Comparison of ENCODE assay signal across 20 mouse cellular contexts in genomic region chr15:63195031-63195430, GRCm38 (mm10).
DNase-seq lines count a peak whose midpoint lies in the region; ATAC-seq lines count a peak whose summit lies in the region.
"Had no signal": no experiment of that assay in that cellular context is flagged by ENCODE, and none has a peak within 500 bp of the region (broad histone marks: within the 10 kb centered on the region; RNA-seq: fewer than 3 reads in every experiment).

No protein-coding gene starts in this region.

- intact Hi-C loops in heart, postnatal 36 days (cut with DNase I), result no loop called here

- no peaks in the 10 kb centered on the region for H3K27me3 ChIP-seq in embryonic facial prominence, embryonic 14.5 days (replicated peaks; ENCODE audit: control insufficient read depth, insufficient read depth, low read length)
- H3K27me3 ChIP-seq in embryonic facial prominence, embryonic 10.5 days (replicated peaks; ENCODE audit: low read depth, poor library complexity, severe bottlenecking), result no peaks in the 10 kb centered on the region
- H3K27me3 ChIP-seq: embryonic facial prominence, embryonic 13.5 days; megakaryocyte, embryonic 14.5 days; neural tube, embryonic 13.5 days had no signal

- 77% methylated on average over 2 of the region's 2 CpGs for WGBS in embryonic facial prominence, embryonic 14.5 days
- 90% methylated on average over 2 of the region's 2 CpGs for WGBS in embryonic facial prominence, embryonic 10.5 days

- H3K36me3 ChIP-seq in embryonic facial prominence, embryonic 14.5 days (ENCODE audit: control insufficient read depth, insufficient read depth, low read length), result no peaks in the 10 kb centered on the region
- no peaks in the 10 kb centered on the region for H3K36me3 ChIP-seq in embryonic facial prominence, embryonic 10.5 days (replicated peaks)
- H3K36me3 ChIP-seq: embryonic facial prominence, embryonic 13.5 days; G1E; neural tube, embryonic 13.5 days had no signal

- H3K9ac ChIP-seq in embryonic facial prominence, embryonic 14.5 days (ENCODE audit: low read depth, low read length), result no peak overlapping the region
- H3K9ac ChIP-seq: embryonic facial prominence, embryonic 13.5 days; neural tube, embryonic 13.5 days had no signal

- no peak overlapping the region for H3K4me3 ChIP-seq in embryonic facial prominence, embryonic 14.5 days (ENCODE audit: low read depth, low read length)
- H3K4me3 ChIP-seq in embryonic facial prominence, embryonic 10.5 days, result no peak overlapping the region
- H3K4me3 ChIP-seq: embryonic facial prominence, embryonic 13.5 days; megakaryocyte, embryonic 14.5 days; neural tube, embryonic 13.5 days had no signal

- ATAC-seq in embryonic facial prominence, embryonic 14.5 days (ENCODE audit: low read depth), result no peak

- peak; percentile 38 for DNase-seq in embryonic facial prominence, embryonic 14.5 days (ENCODE audit: low spot score)
- DNase-seq in embryonic facial prominence, embryonic 10.5 days (ENCODE audit: low spot score), result no peak
- DNase-seq in layer of hippocampus, postnatal 10 days (ENCODE audit: low spot score in 2 of 2), result peak; percentile 9 to 19
- DNase-seq in layer of hippocampus, adult 9-11 months, result no peak
- DNase-seq in adipocyte (ENCODE audit: low spot score), result peak; percentile 12
- DNase-seq in lung, postnatal 10 days, result peak; percentile 19
- no peak for DNase-seq in gastrocnemius, postnatal 25 days
- no peak for DNase-seq in heart, postnatal 36 days
- DNase-seq: adrenal gland, postnatal 36 days; cerebellum, adult 8-10 months; gastrocnemius, postnatal 14 days; kidney, adult 18-20 months; layer of hippocampus, postnatal 36 days; liver; spleen, adult 18-20 months; thymus, postnatal 25 days had no signal

- H3K4me2 ChIP-seq in embryonic facial prominence, embryonic 14.5 days (ENCODE audit: low read depth, low read length), result no peak overlapping the region
- H3K4me2 ChIP-seq: embryonic facial prominence, embryonic 13.5 days; neural tube, embryonic 13.5 days had no signal

- H3K27ac ChIP-seq in embryonic facial prominence, embryonic 14.5 days (replicated peaks; ENCODE audit: low read depth, low read length), result no peak overlapping the region
- H3K27ac ChIP-seq in embryonic facial prominence, embryonic 10.5 days (replicated peaks), result no peak overlapping the region
- H3K27ac ChIP-seq: embryonic facial prominence, embryonic 13.5 days; neural tube, embryonic 13.5 days had no signal

- no peaks in the 10 kb centered on the region for H3K9me3 ChIP-seq in embryonic facial prominence, embryonic 14.5 days (ENCODE audit: control insufficient read depth, low read length)
- H3K9me3 ChIP-seq in embryonic facial prominence, embryonic 10.5 days, result no peaks in the 10 kb centered on the region
- H3K9me3 ChIP-seq: embryonic facial prominence, embryonic 13.5 days; G1E; neural tube, embryonic 13.5 days had no signal

- 0 out of 2 replicates have a peak, but pooled peaks cover 8% of the 10 kb centered on the region for H3K4me1 ChIP-seq in embryonic facial prominence, embryonic 14.5 days (ENCODE audit: control insufficient read depth, insufficient read depth, low read length)
- H3K4me1 ChIP-seq in embryonic facial prominence, embryonic 10.5 days, result peaks cover 29% of the 10 kb centered on the region

Comparison
In these comparisons a context has a peak if more than half of its experiments do, and no peak if none do; other contexts are left out.
1. DNase-seq: peak in embryonic facial prominence, embryonic 14.5 days (single experiment), layer of hippocampus, postnatal 10 days (2 of 2), adipocyte (single experiment) and lung, postnatal 10 days (single experiment); none in embryonic facial prominence, embryonic 10.5 days (single experiment), layer of hippocampus, adult 9-11 months (single experiment), gastrocnemius, postnatal 25 days (single experiment) and heart, postnatal 36 days (0 of 2).